Mouse (Mus musculus) neutrophil, adult 5-6 weeks (primary cell): ENCODE data around the gene Rmi2. TPM values are rescaled to one million over a fixed set of nuclear protein-coding genes. Genes with fewer than 3 reads are reported as not detected.
"Not testable (repeated sequence)": the region's sequence is repeated elsewhere in the genome, so short reads cannot be mapped to it uniquely, and the experiment has no call there.

Source experiments
- ATAC-seq: fragments of 151-379, 151-347 bp; 2 replicates; pipeline ENCODE4 v1.8.0; 2017; ENCODE audit warnings: mild to moderate bottlenecking, moderate TSS enrichment; ENCODE audit not compliant: insufficient number of reproducible peaks, poor library complexity, low FRiP score, severe bottlenecking; ENCODE audit errors: extremely low read depth
- total RNA-seq: library from RNA; stranded (forward); fragments of 200-1000 nt; gene quantifications from 2 replicates; pipeline ENCODE4 v1.2.3, GENCODE M21; 2017

The Rmi2 gene
- total RNA-seq = 0.47 and 0.61 TPM in 2 replicates

DNA sequence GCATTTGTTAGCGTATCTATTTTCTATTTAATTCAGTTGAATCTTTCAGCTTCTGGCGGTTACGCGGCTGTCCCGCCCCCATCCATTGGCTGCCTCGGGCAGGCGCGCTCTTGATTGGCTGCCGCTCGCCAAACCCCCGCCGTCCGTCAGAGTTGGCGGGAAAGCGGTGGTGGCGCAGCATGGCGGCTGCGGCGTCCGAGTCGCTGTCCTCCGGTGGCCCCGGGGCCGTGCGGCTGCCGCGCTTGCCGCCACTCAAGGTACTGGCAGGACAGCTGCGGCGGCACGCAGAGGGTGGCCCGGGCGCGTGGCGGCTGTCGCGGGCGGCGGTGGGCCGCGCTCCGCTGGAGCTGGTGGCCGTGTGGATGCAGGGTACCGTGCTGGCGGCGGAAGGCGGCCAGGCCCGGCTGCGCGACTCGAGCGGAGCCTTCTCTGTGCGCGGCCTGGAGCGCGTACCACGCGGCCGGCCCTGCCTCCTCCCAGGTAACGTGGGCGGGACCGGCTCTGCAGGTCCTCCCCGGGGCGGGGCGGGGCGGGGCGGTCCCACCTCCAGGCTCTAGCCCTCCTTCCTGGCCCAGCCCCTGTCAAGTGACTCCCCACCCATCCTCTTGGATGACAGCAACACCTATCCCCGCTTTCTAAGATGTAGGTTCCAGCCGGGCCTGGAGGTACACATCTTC, at the start of gene Rmi2:
Gene Rmi2, plus strand, starts transcription at position 149 of the 677 bp plus-strand sequence.
- peak; percentile 82 for ATAC-seq

- peak; percentile 58 for ATAC-seq
Measured at GRCm38 (mm10) chr16:10785371-10786231, 49.3 kb upstream of the Rmi2 start, which contains the start of gene Socs1. Gene Socs1 (minus strand): TSS chr16:10785536.

GRCm38 (mm10) chr16:10786288-10786687, 48.6 kb upstream of the Rmi2 start:
- ATAC-seq = peak; percentile 76

GRCm38 (mm10) chr16:10786782-10787547, 47.9 kb upstream of the Rmi2 start:
- no peak for ATAC-seq

GRCm38 (mm10) chr16:10787548-10788058, 47.3 kb upstream of the Rmi2 start:
- ATAC-seq = no peak

- ATAC-seq = no peak
Measured at GRCm38 (mm10) chr16:10788271-10788670, 46.6 kb upstream of the Rmi2 start, which contains the start of gene Tnp2. Gene Tnp2 (minus strand): TSS chr16:10788660.

DNA sequence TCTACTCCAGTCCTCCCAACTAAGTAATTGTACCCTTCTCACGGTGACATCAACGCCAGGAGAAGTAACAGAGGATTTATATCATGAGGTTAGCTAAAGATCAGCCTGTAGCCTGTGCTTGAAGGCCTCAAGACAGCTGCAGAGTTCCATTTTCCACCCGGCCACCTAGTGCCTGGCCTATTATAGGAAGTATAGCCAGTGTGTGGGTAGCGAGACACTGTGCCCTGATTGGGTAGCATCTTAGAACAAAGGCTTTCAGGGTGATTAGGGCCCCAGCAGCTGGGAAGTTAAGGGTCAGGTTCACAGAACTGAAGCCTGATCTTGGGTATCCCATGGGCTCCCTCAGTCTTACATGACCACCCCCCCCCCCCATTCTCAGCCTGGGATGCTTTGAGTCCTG, 46.0 kb upstream of the Rmi2 start:
- ATAC-seq = no peak

GRCm38 (mm10) chr16:10790702-10791101, 44.2 kb upstream of the Rmi2 start, which contains the start of gene Prm3:
Gene Prm3 (minus strand): TSS chr16:10790914.
- no peak for ATAC-seq

DNA sequence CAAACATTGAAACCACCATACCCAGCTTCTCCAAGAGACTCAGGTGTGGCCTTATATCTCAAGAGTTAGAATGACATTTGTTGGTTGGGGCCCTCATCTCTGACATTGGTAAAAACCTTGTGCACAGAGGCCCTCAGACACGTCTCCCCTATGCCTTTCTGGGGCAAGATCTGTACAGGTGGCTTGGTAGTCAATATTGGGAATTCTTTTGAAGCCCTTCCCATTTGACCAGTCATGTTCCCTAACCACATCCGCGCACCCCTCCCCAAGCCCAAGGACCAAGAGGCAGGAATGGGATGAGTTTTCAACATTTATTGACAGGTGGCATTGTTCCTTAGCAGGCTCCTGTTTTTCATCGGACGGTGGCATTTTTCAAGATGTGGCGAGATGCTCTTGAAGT, 38.8 kb upstream of the Rmi2 start, which contains the start of gene Prm2:
Gene Prm2, minus strand, starts transcription at position 101 of the 400 bp plus-strand sequence.
- ATAC-seq = no peak

DNA sequence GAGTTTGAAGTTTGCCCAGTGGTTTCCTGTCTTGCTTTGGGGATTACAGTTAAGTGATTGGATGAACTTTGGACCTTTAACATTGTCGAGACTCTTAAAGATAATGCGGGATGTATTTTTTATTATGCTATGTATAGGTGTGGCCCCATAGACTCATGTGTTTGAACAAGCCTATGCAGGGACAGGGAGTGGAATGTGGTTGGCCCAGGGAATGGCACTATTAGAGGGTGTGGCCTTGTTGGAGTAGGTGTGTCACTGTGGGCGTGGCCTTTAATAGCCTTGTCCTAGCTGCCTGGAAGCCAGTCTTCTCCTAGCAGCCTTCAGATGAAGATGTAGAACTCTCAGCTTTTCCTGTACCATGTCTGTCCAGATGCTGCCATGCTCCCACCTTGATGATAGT, 32.4 kb upstream of the Rmi2 start:
- not testable (repeated sequence) for ATAC-seq

DNA sequence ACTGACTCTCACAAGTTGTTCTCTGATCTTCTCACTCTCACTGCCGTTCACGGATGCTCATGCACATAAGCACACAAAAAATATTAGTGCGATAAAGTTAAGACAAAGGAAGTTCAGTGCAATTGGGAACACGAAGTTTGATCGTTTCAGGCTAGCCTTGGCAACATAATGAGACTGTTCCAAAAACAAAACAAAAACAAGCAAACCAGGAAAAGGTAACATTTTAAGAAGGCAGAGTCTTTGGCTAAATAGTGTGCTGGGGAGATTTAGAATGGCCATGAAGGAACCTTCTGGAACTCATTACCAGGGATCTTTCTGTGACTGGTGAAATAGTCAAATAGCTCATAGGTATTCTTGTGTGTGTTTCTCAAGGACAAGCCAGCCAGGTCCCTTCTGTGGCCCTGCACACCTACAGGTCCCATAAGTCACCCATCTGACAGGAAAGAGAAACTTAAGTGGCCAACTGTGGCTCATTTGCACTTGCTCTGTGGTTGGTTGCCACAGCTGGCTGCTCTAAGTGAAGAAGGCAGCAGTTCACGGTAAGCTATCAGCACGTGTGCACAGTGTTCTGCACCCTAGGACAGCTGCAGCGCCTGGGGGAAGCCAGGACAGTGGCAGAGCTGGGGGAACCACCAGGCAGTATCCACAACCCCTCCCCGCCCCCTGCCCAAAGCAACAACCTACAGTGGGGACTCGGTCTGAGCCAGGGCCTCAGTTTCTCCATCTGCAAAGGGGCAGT, 28.9 kb upstream of the Rmi2 start, which contains the start of gene Prm1:
Gene Prm1, minus strand, starts transcription at position 51 of the 739 bp plus-strand sequence.
- ATAC-seq = peak; percentile 58

DNA sequence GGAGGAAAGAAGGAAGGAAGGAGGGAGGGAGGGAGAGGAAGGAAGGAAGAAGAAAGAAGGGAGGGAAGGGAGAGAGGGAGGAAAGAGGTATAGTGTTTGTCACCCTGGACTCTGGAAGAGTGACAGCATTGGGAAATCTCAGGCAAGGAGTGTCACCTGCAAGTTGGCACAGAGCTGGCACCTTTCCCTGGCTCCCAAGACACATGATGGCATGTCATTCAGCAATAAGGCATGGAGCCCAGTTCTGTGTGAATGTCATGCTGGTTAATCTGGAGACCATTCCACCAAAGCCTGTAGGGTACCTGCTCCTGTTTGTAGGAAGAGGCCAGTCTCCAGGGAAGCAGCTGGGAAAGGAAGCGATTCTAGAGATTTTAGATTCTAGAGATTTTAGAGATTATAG, 24.5 kb upstream of the Rmi2 start:
- ATAC-seq = no peak

DNA sequence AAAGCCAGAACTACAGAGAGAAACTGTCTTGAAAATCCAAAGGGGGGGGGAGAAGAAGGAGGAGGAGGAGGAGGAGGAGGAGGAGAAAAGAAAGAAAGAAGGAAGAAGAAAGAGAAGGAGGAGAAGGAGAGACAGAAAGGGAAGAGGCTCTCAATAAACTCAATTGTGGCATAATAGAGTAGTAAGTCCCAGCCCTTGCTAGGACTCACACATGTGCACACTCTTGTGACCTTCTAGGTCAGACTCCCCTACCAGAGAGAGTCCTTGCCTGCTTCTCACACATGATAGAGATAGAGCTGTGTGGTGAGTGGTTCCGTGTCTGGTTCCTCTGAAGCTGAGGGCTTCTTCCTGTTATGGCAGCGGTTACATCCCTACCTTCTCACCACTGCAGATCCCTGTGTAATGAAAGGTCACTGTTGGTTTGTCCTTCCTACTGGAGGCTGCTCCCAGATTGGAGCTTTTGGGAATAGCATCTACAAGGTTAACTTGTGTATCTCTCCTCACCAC, 21.9 kb upstream of the Rmi2 start, which contains the start of gene Gm11172:
Gene Gm11172, plus strand, starts transcription at position 51 of the 507 bp plus-strand sequence.
- ATAC-seq = no peak

DNA sequence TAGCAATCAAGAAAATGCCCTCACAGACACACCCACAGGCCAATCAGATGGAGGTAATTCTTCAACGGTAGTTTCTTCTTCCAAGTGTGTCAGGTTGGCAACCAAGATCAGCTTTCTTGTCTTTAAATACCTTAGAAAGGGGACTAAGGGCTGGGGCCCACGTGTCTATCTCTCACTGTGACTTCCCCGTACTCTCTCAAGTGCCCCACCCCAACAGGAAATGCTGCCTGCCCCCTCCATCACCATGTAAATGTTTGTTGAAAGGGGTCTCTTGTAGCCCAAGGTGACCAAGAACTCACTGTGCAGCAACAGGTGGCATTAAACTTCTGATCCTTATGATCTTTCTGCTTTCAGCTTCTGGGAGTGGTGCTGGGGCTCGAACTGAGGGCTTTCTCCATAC, 21.1 kb upstream of the Rmi2 start:
- no peak for ATAC-seq

DNA sequence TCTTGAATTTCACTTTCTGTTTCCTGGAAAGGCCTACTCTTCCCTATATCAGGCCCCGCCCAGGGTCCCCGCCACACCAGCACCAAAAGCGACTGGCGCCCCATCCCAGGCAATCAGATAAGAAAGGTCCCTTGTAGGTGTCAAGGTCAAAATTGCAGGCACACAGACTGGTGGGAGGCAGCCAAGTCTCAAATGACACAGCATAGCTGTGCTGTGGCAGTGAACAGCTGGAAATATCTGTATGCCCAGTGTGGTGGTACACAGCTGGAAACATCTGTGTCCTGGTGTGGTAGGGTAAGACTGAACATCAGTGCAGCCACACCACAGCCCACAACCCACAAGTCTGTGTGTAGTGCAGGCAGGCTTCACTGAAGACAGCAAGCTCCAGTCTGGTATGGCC, 20.0 kb upstream of the Rmi2 start:
- peak; percentile 7; the same call in 1 of the 2 replicates for ATAC-seq

- ATAC-seq = peak; percentile 17; the same call in 1 of the 2 replicates
Measured at GRCm38 (mm10) chr16:10818579-10819135, 16.2 kb upstream of the Rmi2 start.

GRCm38 (mm10) chr16:10819966-10820365, 14.9 kb upstream of the Rmi2 start:
- ATAC-seq = no peak
